Mouse (Mus musculus): Measurements from ENCODE around the gene Hoxb6.

GRCm38 (mm10) chr11:96318368-96319070, 26.2 kb downstream of the Hoxb6 start:
- TF ChIP-seq POLR2A (IDR thresholded peaks at IDR 0.05; ENCODE audit: insufficient read length, low read depth) = no peak
- TF ChIP-seq USF1 (IDR thresholded peaks at IDR 0.05; ENCODE audit: low read depth) = no peak
- no peak for TF ChIP-seq POLR2AphosphoS2 (IDR thresholded peaks at IDR 0.05; ENCODE audit: insufficient read length, low read depth)
- TF ChIP-seq SRF (IDR thresholded peaks at IDR 0.05; ENCODE audit: control insufficient read depth, insufficient read length, low read depth) = no peak
